Comparison of ENCODE assay signal across 13 mouse cellular contexts in the genomic region with DNA sequence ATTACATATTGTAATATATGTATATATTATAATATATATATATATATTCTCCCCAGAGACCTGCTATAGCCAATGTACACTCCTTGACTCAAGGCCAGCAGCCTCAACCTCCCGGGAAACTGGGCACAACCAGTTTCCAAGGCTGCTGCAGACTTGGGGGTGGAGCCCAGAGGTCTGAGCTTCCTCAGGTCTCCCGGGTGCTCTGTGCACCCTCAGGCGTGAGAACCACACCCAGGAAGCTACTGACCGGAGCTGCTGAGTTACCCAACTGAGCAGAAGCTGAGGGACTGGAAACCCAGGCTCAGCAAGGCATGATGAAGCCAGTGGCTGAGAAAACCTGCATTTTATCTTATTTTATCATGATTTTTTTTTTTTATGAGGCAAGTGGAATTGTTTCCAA. TPM values are rescaled to one million over a fixed set of nuclear protein-coding genes. Genes with fewer than 3 reads are reported as not detected.
DNase-seq lines count a peak whose midpoint lies in the region; ATAC-seq lines count a peak whose summit lies in the region.
"Had no signal": no experiment of that assay in that cellular context is flagged by ENCODE, and none has a peak within 500 bp of the region (broad histone marks: within the 10 kb centered on the region; RNA-seq: fewer than 3 reads in every experiment).

No protein-coding gene starts in this region.

- H3K36me3 ChIP-seq in liver, embryonic 11.5 days (ENCODE audit: control insufficient read depth, insufficient read depth, low read length), result no peaks in the 10 kb centered on the region
- H3K36me3 ChIP-seq in stomach, embryonic 15.5 days, result no peaks in the 10 kb centered on the region
- H3K36me3 ChIP-seq: embryonic facial prominence, embryonic 15.5 days; limb, embryonic 15.5 days had no signal

- whole genome bisulfite sequencing in liver, embryonic 11.5 days, result 22% methylated on average over 4 of the region's 4 CpGs
- 34% methylated on average over 4 of the region's 4 CpGs for WGBS in stomach, embryonic 15.5 days

- no peak overlapping the region for H3K27ac ChIP-seq in liver, embryonic 11.5 days (ENCODE audit: low read depth, low read length)
- no peak overlapping the region for H3K27ac ChIP-seq in stomach, embryonic 15.5 days
- H3K27ac ChIP-seq: embryonic facial prominence, embryonic 15.5 days; limb, embryonic 15.5 days had no signal

- no peaks in the 10 kb centered on the region for H3K9me3 ChIP-seq in liver, embryonic 11.5 days (ENCODE audit: control insufficient read depth, low read length)
- no peaks in the 10 kb centered on the region for H3K9me3 ChIP-seq in stomach, embryonic 15.5 days
- H3K9me3 ChIP-seq: embryonic facial prominence, embryonic 15.5 days; limb, embryonic 15.5 days had no signal

- DNase-seq in liver, embryonic 11.5 days (ENCODE audit: low spot score), result no peak
- DNase-seq in liver (no peak), ZHBTc4 (ENCODE audit: low read depth, low spot score) (peak; percentile 66)
- peak; percentile 18 for DNase-seq in lung, postnatal 14 days
- DNase-seq in cerebellum, adult 11-12 months, result no peak
- no peak for DNase-seq in layer of hippocampus, adult 9-10 months (ENCODE audit: low spot score)
- no peak for DNase-seq in cerebellum, adult 9-11 months
- DNase-seq: cerebellum, adult 8-10 months had no signal

- H3K9ac ChIP-seq in liver, embryonic 11.5 days (ENCODE audit: low read depth, low read length), result no peak overlapping the region
- no peak overlapping the region for H3K9ac ChIP-seq in stomach, embryonic 15.5 days
- H3K9ac ChIP-seq: embryonic facial prominence, embryonic 15.5 days; limb, embryonic 15.5 days had no signal

- ATAC-seq in liver, embryonic 11.5 days (replicated peaks; ENCODE audit: low FRiP score), result no peak
- peak; percentile 71; the same call in 1 of the 2 replicates for ATAC-seq in stomach, embryonic 15.5 days (ENCODE audit: insufficient read depth, low FRiP score, low read depth)
- ATAC-seq: forebrain, embryonic 16.5 days had no signal

- peak overlapping the region; percentile 3; the same call in 1 of the 2 replicates for H3K4me2 ChIP-seq in liver, embryonic 11.5 days
- H3K4me2 ChIP-seq in stomach, embryonic 15.5 days, result 0 out of 2 replicates have a peak overlapping the region, but pooled peaks have one; percentile 10

- peaks cover 10% of the 10 kb centered on the region for H3K4me1 ChIP-seq in liver, embryonic 11.5 days (replicated peaks; ENCODE audit: control insufficient read depth, insufficient read depth, low read length)
- H3K4me1 ChIP-seq in stomach, embryonic 15.5 days, result 0 out of 2 replicates have a peak, but pooled peaks cover 4% of the 10 kb centered on the region

- no peaks in the 10 kb centered on the region for H3K27me3 ChIP-seq in liver, embryonic 11.5 days (replicated peaks; ENCODE audit: control insufficient read depth, insufficient read depth, low read length)
- H3K27me3 ChIP-seq in stomach, embryonic 15.5 days (replicated peaks), result no peaks in the 10 kb centered on the region
- H3K27me3 ChIP-seq: embryonic facial prominence, embryonic 15.5 days; limb, embryonic 15.5 days had no signal

- H3K4me3 ChIP-seq in liver, embryonic 11.5 days (ENCODE audit: low read depth, low read length), result no peak overlapping the region
- H3K4me3 ChIP-seq in stomach, embryonic 15.5 days (replicated peaks), result no peak overlapping the region

RNA-seq across cellular contexts. Expression of gene Padi4, which starts 2.9 kb away (rescaled TPM):
- 0.32 and 0.34 TPM in 2 replicates for polyA plus RNA-seq in liver, embryonic 11.5 days (2014; fragmentation: Nextera tagmentation; extraction: Ambion mirVana)
- polyA plus RNA-seq in stomach, embryonic 15.5 days (2015; fragmentation: Nextera tagmentation; extraction: Ambion mirVana), result 1.7 and 2.8 TPM in 2 replicates

RNA-seq across cellular contexts. Expression of gene Padi6, which starts 28.6 kb away (rescaled TPM):
- polyA plus RNA-seq in liver, embryonic 11.5 days (2014; fragmentation: Nextera tagmentation; extraction: Ambion mirVana), result not detected in 2 replicates
- polyA plus RNA-seq in stomach, embryonic 15.5 days (2015; fragmentation: Nextera tagmentation; extraction: Ambion mirVana), result 0.19 and 0.49 TPM in 2 replicates
- polyA plus RNA-seq: embryonic facial prominence, embryonic 15.5 days; forebrain, embryonic 16.5 days; heart, adult 2 months; limb, embryonic 15.5 days had no signal

RNA-seq across cellular contexts. Expression of gene Padi3, which starts 39.4 kb away (rescaled TPM):
- 0.56 and 0.96 TPM in 2 replicates for polyA plus RNA-seq in liver, embryonic 11.5 days (2014; fragmentation: Nextera tagmentation; extraction: Ambion mirVana)
- polyA plus RNA-seq in stomach, embryonic 15.5 days (2015; fragmentation: Nextera tagmentation; extraction: Ambion mirVana), result 0.09 and 0.18 TPM in 2 replicates
- polyA plus RNA-seq: forebrain, embryonic 16.5 days; heart, adult 2 months had no signal

Comparison
In these comparisons a context has a peak if more than half of its experiments do, and no peak if none do; other contexts are left out.
1. DNase-seq: peak in ZHBTc4 (single experiment) and lung, postnatal 14 days (single experiment); none in liver, embryonic 11.5 days (single experiment), liver (single experiment), cerebellum, adult 11-12 months (single experiment), layer of hippocampus, adult 9-10 months (single experiment) and cerebellum, adult 9-11 months (single experiment).